Mouse (Mus musculus) megakaryocyte progenitor cell, adult 5-6 weeks (primary cell): Measurements from ENCODE around the gene Osbpl8. TPM values are rescaled to one million over a fixed set of nuclear protein-coding genes. Genes with fewer than 3 reads are reported as not detected.

ENCODE experiments used
- total RNA-seq, 2 experiments: library from RNA; stranded (forward) in 1 of 2; stranded (reverse) in 1 of 2; fragments of 157-497, 149-512 nt in 1 of 2; fragments of 200-1000 nt in 1 of 2; gene quantifications; 2 replicates each; pipeline versions ENCODE4 v1.2.3 to v1.2.4; 2015 to 2017

Gene Osbpl8
- total RNA-seq, 2 experiments from 2014 or later = 80.2 to 90.9 TPM

Other genes with a start within 250 kb of the Osbpl8 start
- 19.3 and 26.5 TPM in 2 replicates for gene Csrp2, start 245.0 kb upstream of the Osbpl8 start, total RNA-seq (2015)
- gene Csrp2, start 245.0 kb upstream of the Osbpl8 start, total RNA-seq (2017) = 61.1 and 92.4 TPM in 2 replicates
- 16.3 and 25.2 TPM in 2 replicates for gene Zdhhc17, start 154.6 kb upstream of the Osbpl8 start, total RNA-seq (2015)
- 15.9 and 21.5 TPM in 2 replicates for gene Zdhhc17, start 154.6 kb upstream of the Osbpl8 start, total RNA-seq (2017)
- gene Bbs10, start 133.9 kb downstream of the Osbpl8 start, total RNA-seq (2015) = 2.9 and 3.8 TPM in 2 replicates
- 1.3 and 4.9 TPM in 2 replicates for gene Bbs10, start 133.9 kb downstream of the Osbpl8 start, total RNA-seq (2017)